Mouse (Mus musculus) cerebellum, postnatal 10 days (tissue): ENCODE measurements around the gene Gabpb1.

Experiments
- DNase-seq, 2 experiments: peaks; one replicate each; pipeline ENCODE4 v3.0.0; 2021; ENCODE audit warnings: mixed read lengths in 2 of 2

Gabpb1 gene

DNA sequence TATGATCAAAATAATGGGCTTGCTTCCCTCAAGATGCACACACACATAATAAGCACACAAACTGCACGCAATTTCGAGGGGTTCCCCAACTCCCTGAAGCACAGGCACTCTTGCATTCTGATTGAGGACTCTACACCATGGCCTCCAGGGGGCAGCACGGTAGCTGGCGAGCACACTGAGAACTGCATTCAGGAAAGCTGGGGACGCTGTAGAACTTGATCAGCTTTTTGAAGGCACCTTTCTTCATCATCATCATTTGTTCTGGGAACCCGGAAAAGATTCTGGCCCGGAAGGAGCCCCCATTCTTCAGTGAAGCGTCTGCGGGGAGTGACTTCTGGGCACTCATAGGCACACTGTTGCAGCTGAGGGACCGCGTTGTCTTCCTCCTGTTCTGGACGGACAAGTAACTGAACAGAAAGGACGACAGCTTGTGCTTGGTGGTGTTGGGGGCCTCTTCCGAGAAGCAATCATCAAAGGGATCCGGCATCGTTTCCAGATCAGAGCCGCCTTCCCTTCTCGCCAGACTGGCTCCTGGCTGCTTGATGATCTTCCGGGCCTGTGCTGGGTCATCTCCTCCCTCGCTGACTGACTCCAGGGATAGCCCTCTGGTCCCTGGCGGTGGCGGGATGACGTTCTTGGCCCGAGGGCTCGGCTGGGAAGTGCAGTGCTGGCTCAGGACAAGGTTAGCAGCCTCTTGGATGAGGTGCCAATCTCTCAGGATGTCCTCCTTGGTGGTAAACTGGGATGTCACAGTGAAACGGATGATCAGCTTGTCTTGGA lies 82.1 kb downstream of the Gabpb1 start:
- peak; percentile 85 to 86 for DNase-seq

- DNase-seq, result no peak
These were observed 84.8 kb downstream of the Gabpb1 start for GRCm38 (mm10) chr2:126591304-126591703.

DNA sequence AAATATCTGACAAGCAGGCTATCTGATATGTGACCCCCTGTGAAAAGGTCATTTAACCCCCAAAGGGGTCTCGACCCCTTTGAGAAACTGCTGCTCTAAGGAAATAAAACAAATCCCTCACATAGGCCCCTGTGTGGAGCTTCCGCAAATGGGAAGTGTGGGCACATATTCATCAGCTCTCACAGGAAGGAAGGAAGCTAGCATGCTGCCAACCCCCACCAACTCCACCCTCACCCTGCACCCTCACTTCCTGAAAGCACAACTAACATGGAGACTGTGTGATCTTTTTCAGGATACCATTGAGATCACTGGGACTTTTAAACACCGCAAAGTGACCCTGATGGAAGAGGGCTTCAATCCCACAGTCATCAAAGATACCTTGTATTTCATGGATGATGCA lies 88.7 kb downstream of the Gabpb1 start:
- no peak for DNase-seq

DNA sequence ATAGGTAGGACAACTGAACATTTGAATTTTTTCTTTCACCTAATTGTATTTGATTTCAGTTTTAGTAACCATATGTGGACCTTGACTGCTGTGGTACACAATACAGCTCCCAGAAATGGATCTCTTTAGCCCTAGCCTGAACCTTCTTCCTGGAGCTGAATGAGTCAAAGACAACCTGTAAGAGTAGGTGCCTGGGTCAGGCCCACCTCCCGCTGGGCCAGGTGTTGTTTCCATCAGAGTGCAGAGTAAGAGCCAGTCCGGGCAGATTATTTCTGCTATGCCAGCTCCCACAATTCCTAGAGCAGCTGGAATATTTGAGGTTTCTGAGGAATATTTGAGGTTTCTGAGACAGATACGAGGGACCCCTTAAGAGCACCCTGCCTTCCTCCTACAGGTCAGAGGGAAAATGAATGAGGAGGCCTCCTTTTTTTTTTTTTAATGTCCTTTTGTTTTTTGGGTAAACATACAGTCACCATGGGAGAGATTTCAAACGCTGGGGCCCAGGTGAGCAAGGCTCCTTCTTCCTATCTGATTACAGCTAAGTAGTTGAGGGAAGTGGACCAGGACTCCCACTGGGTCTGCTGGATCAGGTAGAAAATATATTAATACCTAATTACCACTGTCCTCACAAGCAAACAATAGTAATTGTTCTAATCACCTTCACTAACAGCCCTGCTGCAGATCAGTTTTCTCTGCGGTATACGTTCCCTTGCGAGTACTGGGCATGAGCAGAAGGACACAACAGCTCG lies 91.3 kb downstream of the Gabpb1 start:
- DNase-seq, result no peak

DNA sequence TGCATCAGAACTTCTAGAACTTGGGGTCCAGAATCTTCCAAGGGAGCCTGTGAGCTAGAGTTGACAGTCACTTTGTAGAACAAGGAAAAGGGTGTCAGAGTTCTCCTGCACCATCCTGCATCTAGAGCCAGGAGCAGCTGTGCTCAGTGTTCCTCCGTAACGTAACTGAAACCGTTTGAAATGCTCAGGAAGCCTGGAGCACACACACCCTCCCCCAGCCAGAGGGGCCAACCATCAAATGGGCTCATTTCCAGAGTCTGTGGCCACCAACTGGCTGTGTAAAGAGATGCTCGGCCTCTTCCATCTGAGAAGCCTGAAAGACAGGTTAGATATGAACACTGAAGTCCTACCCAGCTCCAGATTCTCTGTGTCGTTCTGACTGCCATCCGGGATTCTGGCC lies 92.2 kb downstream of the Gabpb1 start:
- peak; percentile 15 to 26 for DNase-seq

DNA sequence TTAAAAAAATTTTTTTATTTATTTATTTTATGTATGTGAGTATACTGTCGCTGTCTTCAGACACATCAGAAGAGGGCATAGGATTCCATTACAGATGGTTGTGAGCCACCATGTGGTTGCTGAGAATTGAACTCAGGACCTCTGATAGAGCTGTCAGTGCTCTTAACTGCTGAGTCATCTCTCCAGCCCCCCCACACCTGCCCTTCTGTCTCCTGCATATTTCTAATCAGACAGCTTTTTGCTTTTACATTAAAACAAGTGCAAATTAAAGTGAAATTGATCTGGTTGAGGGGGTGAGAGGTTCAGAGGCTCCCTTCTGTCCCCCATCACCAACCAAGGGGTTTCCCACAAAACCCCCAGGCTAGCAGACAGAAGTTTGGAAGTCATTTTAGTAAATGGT lies 96.9 kb downstream of the Gabpb1 start:
- no peak for DNase-seq
